Mouse (Mus musculus): Measurements from ENCODE around the gene Itih2.

- no peak for TF ChIP-seq POLR2A (IDR thresholded peaks at IDR 0.05; ENCODE audit: extremely low read depth, insufficient read depth, low read length)
- TF ChIP-seq CTCF (IDR thresholded peaks at IDR 0.05; ENCODE audit: low read depth, low read length), result no peak
These were observed 36.7 kb downstream of the Itih2 start for GRCm38 (mm10) chr2:10094327-10095100.
